Mouse (Mus musculus): ENCODE measurements at regions not wholly inside any gene's neighbourhood (a gene's known extent, or its start where the extent isn't known, plus 50 kb on each side); places are given as distances from the start of the nearest gene placed in this dataset.

- no peak for DNase-seq (ENCODE audit: extremely low spot score in 1 of 2, low spot score in 1 of 2)
Observed at GRCm38 (mm10) chr5:53380203-53380602, 85.7 kb upstream of the Rbpj start.

DNA sequence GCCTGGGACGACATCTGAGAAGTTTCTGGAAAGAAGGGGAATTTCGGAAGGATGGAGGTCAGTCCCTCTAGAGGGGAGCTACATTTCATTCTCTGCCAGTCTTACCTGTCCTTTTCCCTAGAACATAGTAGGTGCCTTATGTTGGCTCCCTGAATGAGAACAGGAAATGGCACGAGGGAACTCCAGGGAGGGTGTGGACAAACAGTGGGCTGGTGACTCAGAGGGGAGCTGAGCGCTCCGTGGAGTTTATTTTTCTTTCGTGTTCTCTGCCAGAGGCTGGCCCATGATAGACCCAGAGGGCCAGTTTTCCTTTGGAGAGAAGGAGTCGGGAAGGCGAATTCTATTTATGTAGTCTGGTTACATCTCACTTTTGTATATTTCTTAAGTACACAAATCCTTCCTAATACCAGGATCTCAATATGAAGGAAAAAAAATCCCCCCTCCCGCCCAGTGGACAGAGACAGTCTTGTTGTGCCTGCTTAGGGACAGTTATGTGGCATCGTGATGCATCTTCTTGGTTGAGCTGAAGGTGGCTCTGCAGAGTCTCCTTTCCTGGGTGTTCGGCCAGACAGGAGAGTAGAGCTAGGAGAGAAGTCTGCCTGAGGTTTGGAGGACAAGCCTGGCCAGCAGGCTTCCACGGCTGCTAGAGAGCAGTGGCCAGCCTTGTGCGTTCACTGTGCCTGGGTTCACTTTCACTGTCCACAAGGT is 84.3 kb upstream of the Rbpj start:
- no peak for DNase-seq (ENCODE audit: extremely low spot score in 1 of 2, low spot score in 1 of 2)

- DNase-seq (ENCODE audit: extremely low spot score in 1 of 2, low spot score in 1 of 2), result no peak
Observed at GRCm38 (mm10) chr5:53384026-53384425, 81.9 kb upstream of the Rbpj start.

DNA sequence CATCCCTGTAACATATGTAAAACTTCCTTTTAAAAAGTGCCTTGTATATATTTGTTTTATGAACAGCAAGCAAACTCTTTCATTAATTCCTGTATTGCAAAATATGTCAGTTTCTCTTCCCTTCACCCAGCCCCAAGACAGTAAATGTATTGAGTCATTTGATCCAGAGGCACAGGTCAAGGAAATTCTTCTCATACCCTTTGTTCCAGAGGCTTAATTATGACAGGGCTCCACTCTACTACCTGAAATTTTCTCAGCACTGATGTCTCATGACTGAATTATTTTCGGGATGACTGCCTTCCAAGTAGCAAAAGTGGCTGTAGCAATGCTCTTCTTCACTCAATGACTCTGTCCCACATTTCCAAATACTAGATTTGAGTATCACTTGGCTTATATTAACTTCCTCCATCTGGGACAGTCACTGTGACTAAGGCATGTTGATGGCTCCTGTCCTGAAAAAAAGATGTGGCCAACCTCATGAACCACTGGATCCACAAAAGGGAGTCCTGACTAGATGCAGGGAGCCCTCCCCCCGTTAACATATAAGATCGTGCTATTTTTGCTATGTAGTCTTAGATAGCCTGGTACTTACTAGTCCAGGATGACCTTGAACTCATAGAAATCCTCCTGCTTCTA is 80.3 kb upstream of the Rbpj start:
- no peak for DNase-seq (ENCODE audit: extremely low spot score in 1 of 2, low spot score in 1 of 2)

DNA sequence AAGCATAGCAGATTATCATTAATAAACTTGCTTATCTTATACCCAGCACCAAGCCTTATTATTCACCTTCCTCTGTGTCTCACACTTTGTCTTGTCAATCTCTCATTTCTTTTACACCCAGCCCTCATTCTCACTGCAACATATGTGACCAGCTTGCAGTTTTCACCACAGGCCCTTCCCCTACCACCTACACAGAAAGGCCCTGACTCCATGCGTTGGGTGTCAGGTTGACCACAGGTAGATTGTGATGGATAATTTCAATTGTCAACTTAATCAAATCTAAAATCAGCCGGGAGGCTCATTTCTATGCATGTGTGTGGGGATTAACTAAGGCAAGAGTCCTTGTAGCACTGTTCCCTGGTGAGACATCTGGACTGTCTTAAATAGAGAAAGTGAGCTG is 72.4 kb upstream of the Rbpj start:
- no peak for DNase-seq (ENCODE audit: extremely low spot score in 1 of 2, low spot score in 1 of 2)

GRCm38 (mm10) chr5:53394560-53394959 is 71.4 kb upstream of the Rbpj start:
- DNase-seq (ENCODE audit: extremely low spot score in 1 of 2, low spot score in 1 of 2), result no peak

- no peak for DNase-seq (ENCODE audit: extremely low spot score in 1 of 2, low spot score in 1 of 2)
Observed at GRCm38 (mm10) chr5:53398428-53399058, 67.4 kb upstream of the Rbpj start.

GRCm38 (mm10) chr5:53401093-53401492 is 64.9 kb upstream of the Rbpj start:
- DNase-seq (ENCODE audit: extremely low spot score in 1 of 2, low spot score in 1 of 2), result no peak

GRCm38 (mm10) chr5:53402022-53402421 is 63.9 kb upstream of the Rbpj start:
- DNase-seq (ENCODE audit: extremely low spot score in 1 of 2, low spot score in 1 of 2), result no peak

DNA sequence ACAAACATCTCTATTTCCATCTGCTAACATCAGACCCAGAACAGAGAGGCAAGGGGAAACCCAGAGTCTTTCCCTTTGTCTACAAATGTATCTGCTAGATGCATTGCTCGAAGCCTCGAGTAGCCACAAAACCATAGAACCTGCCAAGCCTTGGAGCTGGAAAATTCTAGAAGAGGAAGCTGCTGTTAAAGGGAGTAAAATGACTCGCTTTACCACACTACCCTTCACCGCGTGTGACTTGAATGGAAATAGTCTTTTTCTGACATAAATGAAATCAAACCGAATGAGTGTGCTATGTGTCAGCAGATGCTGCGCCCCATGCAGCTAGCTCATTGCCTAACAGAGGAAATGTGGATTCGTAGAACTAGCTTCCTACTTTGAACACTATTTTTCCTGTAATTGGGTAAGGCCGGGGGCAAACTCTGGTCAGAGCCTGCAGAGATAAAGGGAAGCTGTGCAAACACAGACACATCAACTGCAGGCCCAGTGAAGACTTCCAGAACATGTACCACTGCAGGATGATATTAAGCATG is 63.3 kb upstream of the Rbpj start:
- no peak for DNase-seq (ENCODE audit: extremely low spot score in 1 of 2, low spot score in 1 of 2)

DNA sequence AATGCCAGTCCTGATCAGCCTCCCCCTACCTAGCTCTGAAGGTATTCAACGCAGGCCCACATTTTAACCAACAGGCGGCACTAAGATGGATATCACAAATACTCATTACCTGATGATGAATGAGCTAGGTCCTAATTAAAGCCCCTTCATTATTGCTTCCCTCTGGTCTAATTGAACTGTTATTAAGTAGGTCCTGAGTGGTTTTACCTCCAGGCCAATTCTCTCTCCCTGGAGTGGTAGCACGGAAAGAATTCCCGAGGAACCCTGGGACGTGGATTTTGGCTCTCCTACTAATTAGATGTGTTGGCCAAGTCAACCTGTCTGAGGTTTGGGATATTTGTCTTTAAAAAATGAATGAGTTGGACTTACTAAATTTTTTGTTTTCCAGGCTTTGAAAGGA is 60.0 kb upstream of the Rbpj start:
- DNase-seq (ENCODE audit: extremely low spot score in 1 of 2, low spot score in 1 of 2), result no peak

- no peak for DNase-seq (ENCODE audit: extremely low spot score in 1 of 2, low spot score in 1 of 2)
Observed at GRCm38 (mm10) chr5:53407646-53408045, 58.3 kb upstream of the Rbpj start.

GRCm38 (mm10) chr5:53408235-53408634 is 57.7 kb upstream of the Rbpj start:
- no peak for DNase-seq (ENCODE audit: extremely low spot score in 1 of 2, low spot score in 1 of 2)

DNA sequence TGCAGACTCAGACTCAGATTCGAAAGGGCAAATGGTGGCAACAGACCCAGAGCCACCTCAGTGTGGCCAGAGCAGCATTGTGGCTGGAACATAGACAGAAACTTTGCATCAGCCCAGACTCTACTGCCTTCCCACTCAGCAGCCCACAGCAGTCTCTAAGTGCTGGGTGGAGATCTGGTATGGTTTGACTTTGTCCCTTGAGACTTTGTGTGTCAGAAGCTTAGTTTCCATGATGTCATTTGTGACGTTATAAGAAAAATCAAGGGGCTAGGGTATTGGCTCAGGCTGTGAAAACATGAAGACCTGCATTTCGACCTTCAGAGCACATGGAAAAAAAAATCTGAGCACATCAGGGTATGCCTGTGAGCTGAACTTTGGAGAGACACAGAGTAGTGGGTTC is 56.2 kb upstream of the Rbpj start:
- DNase-seq (ENCODE audit: extremely low spot score in 1 of 2, low spot score in 1 of 2), result no peak

DNA sequence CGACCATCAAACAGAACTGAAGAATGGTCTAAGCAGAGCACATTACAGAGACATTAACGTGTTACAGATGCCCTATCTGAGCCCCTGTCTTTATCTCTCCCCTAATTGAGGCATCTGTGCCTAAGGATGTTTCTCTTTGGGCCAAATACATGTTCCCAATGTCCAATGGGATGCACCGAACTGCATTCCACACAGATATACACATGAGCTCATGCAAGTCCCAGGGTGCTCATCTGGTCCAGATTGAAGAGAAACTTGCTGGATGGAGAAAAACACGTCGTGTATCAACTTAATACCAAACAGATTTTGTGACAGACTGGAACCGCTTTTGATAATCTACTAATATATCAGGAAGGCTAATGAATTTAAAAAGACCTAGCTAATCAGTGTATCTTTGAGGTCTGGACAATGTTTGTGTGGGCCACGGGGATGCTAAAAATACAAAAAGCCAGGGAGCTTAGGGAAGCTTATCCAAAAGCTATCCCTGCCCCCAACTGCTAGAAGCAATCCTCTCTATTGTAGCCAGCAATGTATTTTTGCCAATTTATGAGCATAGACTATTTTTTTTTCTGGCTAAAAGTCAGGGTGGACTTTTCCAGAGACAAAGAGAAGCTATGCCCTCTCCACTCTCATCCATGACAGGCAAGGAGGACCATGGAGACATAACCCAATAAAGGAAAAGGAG is 53.4 kb upstream of the Rbpj start:
- DNase-seq (ENCODE audit: extremely low spot score in 1 of 2, low spot score in 1 of 2), result no peak

GRCm38 (mm10) chr5:53413677-53414076 is 52.3 kb upstream of the Rbpj start:
- DNase-seq (ENCODE audit: extremely low spot score in 1 of 2, low spot score in 1 of 2), result no peak

- no peak for DNase-seq (ENCODE audit: extremely low spot score in 1 of 2, low spot score in 1 of 2)
Observed at GRCm38 (mm10) chr5:53415472-53415871, 50.5 kb upstream of the Rbpj start.
